Mouse (Mus musculus): ENCODE results near the gene Crybb1.

Gene Crybb1

GRCm38 (mm10) chr5:112237866-112238570 lies 17.6 kb upstream of the Crybb1 start:
- no peak for DNase-seq (ENCODE audit: low spot score in 2 of 2)

- no peak for DNase-seq (ENCODE audit: low spot score in 2 of 2)
Measured at GRCm38 (mm10) chr5:112238781-112239482, 16.7 kb upstream of the Crybb1 start.

- peak; percentile 73 to 79 for DNase-seq (ENCODE audit: low spot score in 2 of 2)
Measured at GRCm38 (mm10) chr5:112240761-112241160, 14.9 kb upstream of the Crybb1 start.

- DNase-seq (ENCODE audit: low spot score in 2 of 2) = no peak
Measured at GRCm38 (mm10) chr5:112241849-112242248, 13.8 kb upstream of the Crybb1 start.

- DNase-seq (ENCODE audit: low spot score in 2 of 2) = no peak
Measured at GRCm38 (mm10) chr5:112242361-112242778, 13.2 kb upstream of the Crybb1 start.

- DNase-seq (ENCODE audit: low spot score in 2 of 2) = no peak
Measured at GRCm38 (mm10) chr5:112243041-112243440, 12.6 kb upstream of the Crybb1 start.

- DNase-seq (ENCODE audit: low spot score in 2 of 2) = no peak
Measured at GRCm38 (mm10) chr5:112243539-112244274, 11.9 kb upstream of the Crybb1 start.

GRCm38 (mm10) chr5:112244275-112244562 lies 11.4 kb upstream of the Crybb1 start:
- DNase-seq (ENCODE audit: low spot score in 2 of 2) = no peak

GRCm38 (mm10) chr5:112244890-112245615 lies 10.6 kb upstream of the Crybb1 start:
- no peak for DNase-seq (ENCODE audit: low spot score in 2 of 2)

GRCm38 (mm10) chr5:112247399-112247798 lies 8.2 kb upstream of the Crybb1 start:
- DNase-seq (ENCODE audit: low spot score in 2 of 2) = no peak

GRCm38 (mm10) chr5:112249106-112249505 lies 6.5 kb upstream of the Crybb1 start:
- no peak for DNase-seq (ENCODE audit: low spot score in 2 of 2)

GRCm38 (mm10) chr5:112252400-112252799 lies 3.2 kb upstream of the Crybb1 start, which contains the start of gene Cryba4:
Gene Cryba4 (minus strand): TSS chr5:112252518.
- no peak for DNase-seq (ENCODE audit: low spot score in 2 of 2)

- DNase-seq (ENCODE audit: low spot score in 2 of 2) = no peak
Measured at GRCm38 (mm10) chr5:112253169-112253568, 2.4 kb upstream of the Crybb1 start.

GRCm38 (mm10) chr5:112254282-112254806 lies 1.3 kb upstream of the Crybb1 start:
- peak; percentile 55 to 59 for DNase-seq (ENCODE audit: low spot score in 2 of 2)

- DNase-seq (ENCODE audit: low spot score in 2 of 2) = no peak
Measured at GRCm38 (mm10) chr5:112256457-112256856, 842 bp downstream of the Crybb1 start.

GRCm38 (mm10) chr5:112257896-112258295 lies 2.3 kb downstream of the Crybb1 start:
- no peak for DNase-seq (ENCODE audit: low spot score in 2 of 2)

GRCm38 (mm10) chr5:112259862-112260650 lies 4.4 kb downstream of the Crybb1 start:
- no peak for DNase-seq (ENCODE audit: low spot score in 2 of 2)

GRCm38 (mm10) chr5:112260818-112261217 lies 5.2 kb downstream of the Crybb1 start:
- no peak for DNase-seq (ENCODE audit: low spot score in 2 of 2)

GRCm38 (mm10) chr5:112264099-112264498 lies 8.5 kb downstream of the Crybb1 start:
- no peak for DNase-seq (ENCODE audit: low spot score in 2 of 2)

GRCm38 (mm10) chr5:112265110-112265509 lies 9.5 kb downstream of the Crybb1 start:
- DNase-seq (ENCODE audit: low spot score in 2 of 2) = no peak

GRCm38 (mm10) chr5:112265515-112265914 lies 9.9 kb downstream of the Crybb1 start:
- no peak for DNase-seq (ENCODE audit: low spot score in 2 of 2)

Data from right cerebral cortex, postnatal 36 days (tissue).